Comparison of ENCODE assay signal across 20 mouse cellular contexts in the genomic region with DNA sequence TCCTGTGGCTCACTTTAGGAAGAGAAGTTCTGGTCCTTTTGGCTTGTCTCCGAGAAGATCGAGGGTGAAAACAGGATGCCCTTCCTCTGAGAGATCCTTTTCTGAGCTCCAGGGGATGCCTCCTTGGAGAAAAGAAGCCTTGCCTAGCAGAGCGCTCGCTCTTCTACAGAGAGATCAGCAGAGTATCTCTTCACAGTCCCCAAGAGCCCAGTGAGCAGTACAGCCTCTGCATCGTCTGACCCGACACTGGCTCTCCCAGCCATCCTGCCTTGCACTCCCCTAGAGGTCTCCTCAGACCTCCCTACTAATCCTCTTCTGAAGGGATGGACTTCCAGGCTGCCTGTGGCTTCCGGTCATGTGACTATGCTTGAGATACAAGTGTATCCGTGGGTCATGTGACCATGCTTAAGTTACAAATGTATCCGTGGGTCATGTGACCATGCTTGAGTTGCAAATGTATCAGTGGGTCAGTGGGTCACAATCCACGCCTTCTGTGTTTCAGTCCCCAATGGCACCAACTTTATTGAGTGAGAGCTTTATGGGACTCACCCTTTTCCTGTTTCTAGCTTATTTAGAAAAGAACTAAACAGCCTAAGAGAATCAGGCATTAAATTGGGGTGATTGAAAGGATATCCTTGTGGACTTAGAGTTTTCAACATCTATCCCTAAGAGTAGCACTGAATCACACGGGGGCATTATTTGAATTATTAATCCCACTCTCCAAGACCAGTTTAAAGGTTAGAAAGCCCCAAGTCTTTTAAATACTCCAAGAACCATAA.
"Had no signal": no experiment of that assay in that cellular context is flagged by ENCODE, and none has a peak within 500 bp of the region (broad histone marks: within the 10 kb centered on the region; RNA-seq: fewer than 3 reads in every experiment).

No protein-coding gene starts in this region.

- H3K4me3 ChIP-seq: liver, embryonic 15.5 days; lung, embryonic 15.5 days; midbrain, embryonic 10.5 days; midbrain, embryonic 13.5 days; midbrain, embryonic 15.5 days; neural tube, embryonic 13.5 days; neural tube, embryonic 15.5 days had no signal

- H3K4me2 ChIP-seq: liver, embryonic 15.5 days; lung, embryonic 15.5 days; midbrain, embryonic 13.5 days; midbrain, embryonic 15.5 days; neural tube, embryonic 13.5 days; neural tube, embryonic 15.5 days had no signal

- H3K36me3 ChIP-seq: liver, embryonic 15.5 days; lung, embryonic 15.5 days; midbrain, embryonic 10.5 days; midbrain, embryonic 13.5 days; midbrain, embryonic 15.5 days; neural tube, embryonic 13.5 days; neural tube, embryonic 15.5 days had no signal

- H3K27ac ChIP-seq: liver, embryonic 15.5 days; lung, embryonic 15.5 days; midbrain, embryonic 10.5 days; midbrain, embryonic 13.5 days; midbrain, embryonic 15.5 days; neural tube, embryonic 13.5 days; neural tube, embryonic 15.5 days had no signal

- DNase-seq: liver, postnatal 0 days; lung, adult 2 months; lung, postnatal 14 days; lung, postnatal 4 days; retina, postnatal 1 day; right cerebral cortex, adult 18-20 months; right cerebral cortex, postnatal 25 days; right cerebral cortex, postnatal 4 days; spleen, adult 18-20 months; thymus, adult 18-20 months; thymus, postnatal 14 days; thymus, postnatal 36 days had no signal

- H3K4me1 ChIP-seq: liver, embryonic 15.5 days had no signal

- H3K9ac ChIP-seq: liver, embryonic 15.5 days; liver, postnatal 0 days; lung, embryonic 15.5 days; midbrain, embryonic 13.5 days; midbrain, embryonic 15.5 days; neural tube, embryonic 13.5 days; neural tube, embryonic 15.5 days had no signal

- H3K9me3 ChIP-seq: liver, embryonic 15.5 days; lung, embryonic 15.5 days; midbrain, embryonic 13.5 days; midbrain, embryonic 15.5 days; neural tube, embryonic 15.5 days had no signal

- ATAC-seq: liver, postnatal 0 days; lung, postnatal 0 days; midbrain, embryonic 13.5 days; midbrain, embryonic 15.5 days had no signal
